13 mouse cellular contexts compared by ENCODE assay signal in genomic region chr6:52982175-52982574, GRCm38 (mm10).
A peak's percentile ranks its signal among the peaks of the same experiment; 100 is the strongest.
DNase-seq lines count a peak whose midpoint lies in the region; ATAC-seq and TF ChIP-seq lines count a peak whose summit lies in the region.
"Had no signal": no experiment of that assay in that cellular context is flagged by ENCODE, and none has a peak within 500 bp of the region (broad histone marks: within the 10 kb centered on the region; RNA-seq: fewer than 3 reads in every experiment).

No protein-coding gene starts in this region.

- H3K27me3 ChIP-seq in kidney, postnatal 0 days (ENCODE audit: insufficient read depth, low read length), result no peaks in the 10 kb centered on the region
- no peaks in the 10 kb centered on the region for H3K27me3 ChIP-seq in kidney, adult 2 months (replicated peaks; ENCODE audit: control insufficient read depth, insufficient read depth, low read length)

- H3K4me2 ChIP-seq in kidney, postnatal 0 days (ENCODE audit: low read length), result no peak overlapping the region

- no peak overlapping the region for H3K27ac ChIP-seq in kidney, postnatal 0 days
- H3K27ac ChIP-seq in kidney, adult 2 months (ENCODE audit: insufficient read depth, low read depth, low read length), result no peak overlapping the region

- no peaks in the 10 kb centered on the region for H3K36me3 ChIP-seq in kidney, postnatal 0 days (ENCODE audit: insufficient read depth, low read length)
- H3K36me3 ChIP-seq in kidney, adult 2 months (ENCODE audit: control insufficient read depth, insufficient read depth, low read length), result no peaks in the 10 kb centered on the region
- H3K36me3 ChIP-seq: G1E had no signal

- H3K9me3 ChIP-seq in kidney, postnatal 0 days (replicated peaks; ENCODE audit: low read length), result no peaks in the 10 kb centered on the region
- H3K9me3 ChIP-seq: G1E had no signal

- ATAC-seq in kidney, postnatal 0 days (replicated peaks; ENCODE audit: low FRiP score, low read depth), result no peak

- no peak overlapping the region for H3K4me3 ChIP-seq in kidney, postnatal 0 days (replicated peaks; ENCODE audit: low read depth, low read length)
- H3K4me3 ChIP-seq in kidney, adult 2 months (ENCODE audit: insufficient read depth, low read depth, low read length), result no peak overlapping the region
- H3K4me3 ChIP-seq: erythroblast, embryonic 14.5 days had no signal

- peak; percentile 44; the same call in 1 of the 2 replicates for TF ChIP-seq CTCF in kidney, postnatal 0 days (IDR thresholded peaks at IDR 0.05; ENCODE audit: low read depth)
- no peak for TF ChIP-seq CTCF in kidney, adult 2 months (conservative IDR thresholded peaks at IDR 0.05; ENCODE audit: insufficient read depth, insufficient read length, low read depth, low read length)
- TF ChIP-seq CTCF in brain, embryonic 14.5 days (IDR thresholded peaks at IDR 0.05; ENCODE audit: borderline replicate concordance, extremely low read depth, insufficient read depth, insufficient read length), result peak; percentile 28; the same call in 1 of the 2 replicates

- no peak for TF ChIP-seq POLR2A in kidney, adult 2 months (IDR thresholded peaks at IDR 0.05; ENCODE audit: low read depth, low read length)
- no peak for TF ChIP-seq POLR2A in brain, embryonic 14.5 days (IDR thresholded peaks at IDR 0.05; ENCODE audit: borderline replicate concordance, extremely low read depth, insufficient read depth, insufficient read length, poor library complexity, severe bottlenecking)

- WGBS in kidney, postnatal 0 days, result 87% methylated on average over 6 of the region's 6 CpGs
- 96% methylated on average over 6 of the region's 6 CpGs for WGBS in kidney, adult 2 months

- H3K9ac ChIP-seq in kidney, postnatal 0 days (ENCODE audit: low read depth, low read length), result no peak overlapping the region

- DNase-seq in kidney, postnatal 0 days (ENCODE audit: low spot score), result no peak
- no peak for DNase-seq in kidney, adult 2 months
- DNase-seq in thymus, postnatal 0 days (ENCODE audit: low spot score), result peak; percentile 41
- no peak for DNase-seq in thymus, adult 18-20 months
- no peak for DNase-seq in brain, embryonic 14.5 days (ENCODE audit: low read depth)
- DNase-seq in thymus, postnatal 4 days, result peak; percentile 48
- DNase-seq in cerebellum, adult 9-11 months, result no peak
- DNase-seq: adrenal gland, postnatal 36 days; heart, postnatal 10 days; kidney, postnatal 14 days; layer of hippocampus, postnatal 36 days had no signal

- no peaks in the 10 kb centered on the region for H3K4me1 ChIP-seq in kidney, postnatal 0 days (replicated peaks; ENCODE audit: insufficient read depth, low read length)
- no peaks in the 10 kb centered on the region for H3K4me1 ChIP-seq in kidney, adult 2 months (ENCODE audit: control insufficient read depth, insufficient read depth, low read length)

Comparison
In these comparisons a context has a peak if more than half of its experiments do, and no peak if none do; other contexts are left out.
1. DNase-seq: peak in thymus, postnatal 0 days (single experiment) and thymus, postnatal 4 days (single experiment); none in kidney, postnatal 0 days (single experiment), kidney, adult 2 months (single experiment), thymus, adult 18-20 months (0 of 2), brain, embryonic 14.5 days (single experiment) and cerebellum, adult 9-11 months (single experiment).